Mouse (Mus musculus) heart, adult 11 months (tissue): ENCODE results near the gene Cfap45.
A peak's percentile ranks its signal among the peaks of the same experiment; 100 is the strongest.

ENCODE experiments used
- DNase-seq: peaks from one replicate; pipeline ENCODE4 v3.0.0; 2022

The Cfap45 gene

DNA sequence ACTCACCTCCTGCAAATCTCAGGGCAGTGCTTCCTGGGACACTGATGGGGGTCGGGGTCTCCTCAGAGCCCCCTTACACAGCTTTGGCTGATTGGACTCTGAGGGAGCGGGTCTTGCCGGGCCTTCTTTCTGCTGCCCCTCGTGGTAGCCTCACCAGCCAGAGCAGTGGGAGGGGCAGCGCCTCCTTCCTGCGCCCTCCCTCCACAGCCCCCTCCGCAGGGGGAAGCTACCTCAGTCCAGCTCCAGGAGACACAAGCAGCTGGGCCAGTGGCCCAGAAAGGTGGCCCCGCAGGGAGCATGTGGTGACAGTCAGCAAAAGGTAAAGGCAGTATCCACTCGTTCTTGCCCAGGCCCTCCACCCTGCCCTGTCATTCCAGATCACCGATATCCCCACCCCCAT, 23.2 kb upstream of the Cfap45 start:
- peak; percentile 90 for DNase-seq

DNA sequence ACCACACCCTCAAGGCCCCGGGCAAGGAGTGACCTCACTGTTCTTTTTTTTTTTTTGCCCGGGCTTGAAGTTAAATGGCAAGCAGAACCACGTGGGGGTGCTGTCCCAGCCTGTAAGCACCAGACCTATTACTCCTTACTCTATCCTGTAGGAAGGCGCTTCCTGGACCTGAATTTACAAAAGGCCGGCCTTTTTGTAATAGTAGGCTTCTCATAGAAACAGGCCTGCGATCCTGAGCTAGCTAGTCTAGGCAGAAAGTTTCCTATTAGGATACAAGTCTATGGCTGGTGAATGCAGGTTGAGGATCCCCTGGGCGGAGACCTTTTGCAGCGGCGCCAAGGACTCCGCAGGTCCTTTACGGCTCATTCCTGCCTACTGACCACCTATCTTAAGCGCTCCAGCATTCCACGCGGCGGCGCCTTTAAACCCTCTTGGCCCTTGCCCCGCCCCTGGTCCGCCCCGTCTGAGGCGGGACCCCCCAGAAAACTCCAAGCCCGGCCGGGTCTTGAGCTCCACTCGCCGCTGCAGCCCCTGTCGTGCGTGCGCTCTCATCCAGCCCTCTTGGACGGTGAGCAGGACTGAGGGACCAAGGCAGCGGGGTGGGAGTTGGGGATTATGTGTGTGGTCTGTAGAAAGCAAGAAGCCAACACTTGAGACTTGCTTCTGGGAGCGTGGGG, 20.7 kb upstream of the Cfap45 start, which contains the start of gene Tagln2:
Gene Tagln2, plus strand, starts transcription at position 283 of the 677 bp plus-strand sequence.
- peak; percentile 100 for DNase-seq

DNA sequence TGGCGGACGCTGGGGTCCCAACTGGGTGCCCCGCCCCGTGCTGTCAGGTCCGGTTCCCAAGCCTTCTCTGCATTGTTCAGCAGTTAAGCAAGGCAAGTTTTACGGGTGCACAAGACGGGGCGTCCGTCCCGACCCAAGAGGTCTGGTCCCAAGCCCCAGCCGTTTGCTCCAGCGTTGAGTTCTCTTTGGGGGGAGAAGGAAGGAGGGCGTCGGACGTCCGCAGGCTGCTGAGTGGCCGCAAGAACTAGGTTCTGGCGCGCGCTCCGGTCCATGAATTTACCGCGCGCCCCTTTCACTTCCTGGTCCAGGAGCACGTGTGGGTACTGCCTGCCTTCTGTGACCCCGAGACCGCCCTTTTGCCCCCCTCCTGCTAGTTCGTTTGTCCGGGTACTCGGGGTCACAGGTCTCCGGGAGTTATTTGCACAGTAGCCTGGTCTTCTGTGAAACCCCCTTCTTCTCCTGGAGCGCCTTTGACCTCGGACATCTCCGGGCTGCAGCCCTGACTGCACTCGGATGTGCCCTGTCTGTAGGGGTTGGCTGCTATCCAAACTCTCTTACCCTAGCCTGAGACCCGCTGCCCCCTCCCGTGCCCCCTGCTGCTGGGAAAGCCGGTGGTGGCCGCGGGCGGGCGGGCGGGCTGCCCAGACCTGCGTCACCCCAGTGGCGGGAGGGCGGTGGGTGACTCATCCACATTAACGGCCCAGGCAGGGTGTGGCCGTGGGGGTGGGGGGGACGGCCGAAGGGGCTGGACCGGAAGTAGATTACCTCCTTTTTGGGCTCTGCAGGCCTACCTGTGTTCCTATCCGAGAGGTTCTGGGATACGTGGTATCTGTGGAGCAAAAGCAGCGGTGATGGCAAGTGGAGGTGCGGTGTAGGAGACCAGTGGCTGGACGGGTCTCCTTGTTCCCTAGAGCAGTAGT, 19.9 kb upstream of the Cfap45 start:
- DNase-seq, result peak; percentile 98

DNA sequence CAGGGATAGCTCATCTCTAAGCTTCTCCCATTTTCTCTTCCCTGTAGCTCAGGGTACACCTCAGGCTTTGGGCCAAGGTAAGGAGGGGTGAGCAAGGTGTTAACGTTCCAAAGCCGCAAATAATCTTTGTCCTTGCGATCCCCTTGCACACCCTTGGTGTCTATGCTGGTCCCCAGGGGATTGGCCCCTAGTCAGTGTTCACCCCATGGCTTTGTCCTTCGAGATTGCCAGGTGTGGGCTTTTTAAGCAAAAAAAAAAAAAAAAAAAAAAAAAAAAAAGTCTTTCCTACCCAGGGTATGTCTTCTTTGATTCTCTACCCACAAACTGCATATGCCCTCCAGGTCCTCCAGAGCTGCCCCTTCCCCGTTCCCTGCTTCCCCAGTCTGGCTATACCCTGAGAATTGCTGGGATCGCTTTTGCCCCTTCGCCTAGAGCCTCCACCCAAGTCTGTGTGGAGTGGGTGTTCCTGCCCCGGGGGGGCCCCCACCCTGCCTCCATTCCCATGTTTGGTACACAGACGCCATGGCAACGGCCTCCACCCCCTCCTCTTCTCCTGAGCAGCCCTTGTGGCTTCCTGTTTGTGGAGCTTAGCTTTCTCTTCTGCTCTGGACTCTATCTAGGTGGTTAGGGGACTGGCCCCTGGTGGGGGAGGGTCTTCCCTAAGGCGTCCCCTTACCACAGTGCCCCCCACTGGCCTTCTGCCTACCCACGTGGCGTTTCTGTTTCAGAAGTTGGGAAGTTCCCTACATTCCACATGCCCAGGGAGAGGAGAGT, 19.0 kb upstream of the Cfap45 start:
- peak; percentile 99 for DNase-seq

DNA sequence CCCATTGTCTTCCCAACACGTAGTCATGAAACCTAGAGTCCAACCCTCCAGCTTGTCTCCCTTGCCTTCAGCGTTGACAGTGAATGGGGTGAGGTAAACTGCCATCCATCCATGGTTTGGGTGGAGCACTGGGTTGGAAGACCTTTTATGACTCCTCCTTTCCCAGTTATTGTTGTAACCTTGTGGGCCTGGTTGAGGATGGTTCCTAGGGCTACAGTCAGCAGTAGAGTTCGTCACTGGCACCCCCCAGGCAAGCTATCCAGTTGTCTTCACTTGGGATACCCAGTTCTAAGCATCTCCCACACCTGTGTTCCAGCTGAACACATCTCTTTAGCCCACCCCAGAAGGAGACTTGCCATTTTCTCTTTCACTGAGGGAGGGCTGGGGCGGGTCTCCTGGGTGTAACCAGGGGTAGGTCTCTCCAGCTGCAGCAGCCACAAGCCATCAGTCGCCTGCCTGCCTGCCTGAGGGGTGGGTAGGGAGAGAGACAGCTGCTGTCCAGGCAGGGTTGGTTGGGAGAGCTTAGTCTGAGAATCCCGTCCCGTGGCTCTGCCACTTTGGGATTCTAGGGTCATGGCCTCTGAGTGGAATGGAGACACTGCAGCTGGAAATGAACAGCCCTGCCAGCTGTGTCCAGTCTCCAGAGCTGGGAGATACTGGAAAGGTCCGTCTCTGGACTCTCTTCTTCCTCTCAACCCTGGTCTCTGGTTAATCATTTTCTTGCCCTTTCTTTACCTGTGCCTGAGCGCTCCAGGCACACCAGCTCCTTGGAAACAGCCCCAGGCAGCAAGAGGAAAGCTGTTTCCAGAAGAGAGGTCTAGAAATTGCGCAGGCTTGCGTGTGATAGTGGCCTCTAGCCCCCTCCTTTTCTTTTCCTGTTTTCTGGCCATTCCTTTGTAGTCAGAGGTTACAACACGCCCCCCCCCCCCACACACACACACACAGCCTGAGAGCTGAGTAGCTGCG, 18.2 kb upstream of the Cfap45 start:
- peak; percentile 97 for DNase-seq

DNA sequence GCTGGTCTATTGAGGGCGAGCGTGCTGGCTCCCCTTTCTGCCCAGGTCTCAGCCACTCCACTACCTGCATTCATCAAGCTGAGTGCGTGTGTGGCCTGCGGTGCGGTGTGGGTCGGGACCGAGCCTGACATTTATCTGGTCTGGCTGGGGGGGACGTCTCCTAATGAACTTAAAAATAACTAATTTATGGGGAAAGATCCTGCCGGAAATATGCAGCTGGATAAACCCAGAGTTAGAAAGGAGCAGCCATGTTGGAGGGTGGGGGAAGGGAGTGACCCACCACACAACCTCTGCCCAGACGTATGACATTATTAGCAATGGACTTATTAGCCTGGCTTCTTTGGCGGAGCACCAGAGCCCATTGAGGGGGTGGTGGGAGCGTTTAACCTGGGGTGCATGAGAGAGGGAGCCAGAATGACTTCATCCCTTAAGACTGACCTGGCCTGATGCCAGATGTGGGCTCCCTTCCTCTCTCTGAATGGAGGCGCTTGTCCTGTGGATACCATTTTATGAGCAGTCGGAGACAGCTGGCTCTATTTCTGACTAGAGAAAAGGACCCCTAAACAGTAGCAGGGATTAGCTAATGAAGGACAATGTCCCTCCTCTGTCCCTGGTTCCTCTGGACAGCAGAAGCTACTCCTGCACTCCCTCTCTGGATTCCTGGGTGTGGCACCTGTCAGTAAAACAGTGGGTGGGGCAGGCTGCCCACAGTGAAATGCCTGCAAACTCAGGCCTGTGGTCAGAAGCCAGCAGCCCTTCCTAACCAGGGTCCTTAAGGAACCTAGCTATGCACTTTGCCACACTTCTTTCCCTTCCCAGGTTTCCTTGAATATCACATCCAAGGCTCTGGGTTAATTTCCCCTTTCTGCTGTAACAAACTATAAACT, 17.2 kb upstream of the Cfap45 start:
- peak; percentile 96 for DNase-seq

DNA sequence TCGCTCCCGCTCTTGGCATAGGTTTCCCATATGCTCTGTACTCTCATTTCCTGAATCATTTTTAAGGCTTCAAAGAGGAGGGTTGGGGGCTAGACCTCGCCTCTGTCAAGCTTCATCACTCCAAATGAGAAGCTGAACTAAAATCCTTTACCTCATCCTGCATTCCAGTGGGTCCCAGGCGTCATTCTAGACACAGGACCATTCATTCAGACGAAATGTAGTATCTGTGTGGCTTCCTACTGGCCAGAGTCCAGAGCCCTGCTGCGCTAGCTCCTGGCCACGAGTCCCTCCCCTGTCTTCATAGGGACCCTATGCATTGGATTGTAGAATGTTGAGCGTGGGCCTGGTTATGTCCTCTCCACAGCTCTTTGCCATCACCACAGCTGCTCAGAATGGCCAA, 15.8 kb upstream of the Cfap45 start:
- no peak for DNase-seq

DNA sequence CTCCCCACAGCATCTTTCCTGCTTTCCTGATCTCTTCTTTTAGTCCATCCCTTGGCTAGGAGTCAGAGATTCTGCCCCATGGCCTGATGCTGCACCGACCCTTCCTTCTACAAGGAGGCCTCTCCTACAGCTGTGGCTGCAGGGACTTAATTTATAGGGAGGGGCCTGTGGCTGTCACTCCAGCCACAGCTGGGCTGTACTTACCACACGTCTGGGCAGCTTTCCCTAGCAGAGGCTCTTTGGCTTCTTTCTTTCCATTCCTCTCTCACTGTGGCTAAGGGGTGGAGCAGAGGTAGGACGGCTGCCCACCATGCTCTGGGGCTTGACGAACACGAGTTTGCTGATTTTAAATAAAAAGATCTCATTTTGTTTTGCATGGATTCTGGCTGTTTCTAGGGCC, 13.6 kb upstream of the Cfap45 start:
- DNase-seq, result peak; percentile 96

DNA sequence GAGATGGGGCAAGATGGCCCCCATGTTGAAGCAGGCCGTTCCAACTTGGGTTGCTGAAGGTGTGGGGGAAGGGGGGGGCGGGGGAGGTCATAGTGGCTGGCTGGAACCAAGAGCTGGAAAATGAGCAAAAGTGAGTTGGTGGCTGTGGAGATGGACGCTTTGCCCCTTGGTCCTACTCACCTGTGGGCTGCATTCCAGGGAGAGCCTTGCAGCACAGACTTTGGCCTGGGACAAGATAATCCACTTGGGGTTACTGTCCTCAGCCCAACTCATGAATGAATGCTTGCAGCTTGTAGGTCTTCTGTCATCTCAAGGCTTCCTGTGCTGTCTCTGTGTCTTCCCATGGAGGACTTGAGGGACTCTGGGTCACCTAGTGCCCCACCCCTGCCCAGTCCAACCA, 12.9 kb upstream of the Cfap45 start:
- no peak for DNase-seq

DNA sequence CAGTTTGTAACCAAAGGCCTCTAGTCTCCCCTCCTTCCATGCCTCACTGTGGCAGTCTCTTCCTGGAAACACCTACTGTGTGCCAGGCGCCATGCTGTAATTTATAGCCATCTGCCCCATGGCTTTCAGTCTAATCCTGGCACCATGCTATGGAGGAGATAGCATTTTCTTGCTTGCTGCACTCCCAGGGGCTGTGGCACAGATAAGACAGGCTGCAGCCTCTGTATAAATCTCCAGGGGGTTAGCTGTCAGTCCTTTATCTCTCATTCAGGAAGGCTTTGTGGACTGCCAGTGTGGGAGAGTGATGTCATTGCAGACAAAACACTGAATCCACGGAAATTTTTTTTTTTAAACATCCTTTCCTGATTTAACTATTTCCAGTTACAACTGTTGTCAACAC, 12.4 kb upstream of the Cfap45 start:
- no peak for DNase-seq

DNA sequence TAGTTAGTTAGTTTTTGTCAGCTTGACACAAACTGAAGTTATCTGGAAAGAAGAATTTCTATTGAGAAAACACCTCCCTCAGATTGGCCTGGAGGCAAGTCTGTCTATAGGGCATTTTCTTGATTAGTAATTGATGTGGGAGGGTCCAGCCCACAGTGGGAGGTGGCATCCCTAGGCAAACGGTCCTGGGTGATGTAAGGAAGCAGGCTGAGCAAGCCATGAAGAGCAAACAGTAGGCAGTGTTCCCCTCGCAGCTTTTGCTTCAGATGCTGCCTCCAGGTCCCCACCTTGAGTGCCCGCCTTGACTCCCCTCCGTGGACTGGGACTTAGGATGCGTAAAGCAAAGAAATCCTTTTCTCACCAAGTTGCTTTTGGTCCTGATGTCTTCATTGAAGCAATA, 11.4 kb upstream of the Cfap45 start:
- DNase-seq, result no peak

DNA sequence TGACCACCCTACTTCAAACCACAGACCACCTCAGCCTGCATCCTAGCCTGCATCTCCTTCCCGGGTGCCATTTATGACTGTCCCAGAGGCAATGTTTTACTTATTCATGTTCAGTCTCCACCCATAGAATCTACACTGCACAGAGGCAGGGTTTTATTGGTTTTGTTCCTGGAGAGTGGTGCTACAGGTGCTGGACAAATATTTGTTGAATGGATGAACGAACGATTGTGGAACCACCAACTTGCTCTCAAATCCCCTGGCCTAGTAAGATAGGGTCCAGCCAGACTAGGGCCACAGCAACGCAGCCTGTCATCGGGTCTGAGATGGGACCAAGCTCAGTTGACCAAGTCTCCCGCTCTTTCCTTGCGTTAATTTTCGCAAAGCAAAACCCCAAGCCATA, 10.6 kb upstream of the Cfap45 start:
- DNase-seq, result peak; percentile 87

DNA sequence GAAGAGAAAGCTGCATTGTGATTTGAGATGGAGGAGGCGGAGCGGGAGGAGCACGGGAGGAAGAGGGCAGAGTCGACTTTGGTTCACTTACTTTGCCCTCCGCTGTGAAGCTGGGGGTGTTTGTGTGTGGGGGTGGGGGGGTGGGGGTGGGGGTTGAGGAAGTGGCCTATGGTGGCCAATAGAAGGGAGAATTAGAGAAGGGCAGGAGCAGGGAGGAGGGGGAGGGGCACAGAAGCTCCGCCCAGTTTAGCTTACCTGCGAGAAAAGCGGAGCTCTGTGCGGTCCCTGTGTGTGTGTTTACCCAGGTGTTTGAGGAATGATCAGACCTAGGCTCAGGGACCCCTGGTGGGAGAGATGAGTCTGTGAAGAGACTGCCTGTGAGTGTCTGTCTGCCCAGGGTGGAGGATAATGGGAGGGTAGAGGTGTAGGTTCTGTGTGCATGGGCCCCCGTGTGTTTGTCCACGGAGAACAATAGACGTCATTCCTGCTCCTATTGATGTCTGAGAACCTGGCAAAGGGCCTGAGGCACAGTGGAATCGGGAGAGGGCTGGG, 10.1 kb upstream of the Cfap45 start:
- DNase-seq, result peak; percentile 95

DNA sequence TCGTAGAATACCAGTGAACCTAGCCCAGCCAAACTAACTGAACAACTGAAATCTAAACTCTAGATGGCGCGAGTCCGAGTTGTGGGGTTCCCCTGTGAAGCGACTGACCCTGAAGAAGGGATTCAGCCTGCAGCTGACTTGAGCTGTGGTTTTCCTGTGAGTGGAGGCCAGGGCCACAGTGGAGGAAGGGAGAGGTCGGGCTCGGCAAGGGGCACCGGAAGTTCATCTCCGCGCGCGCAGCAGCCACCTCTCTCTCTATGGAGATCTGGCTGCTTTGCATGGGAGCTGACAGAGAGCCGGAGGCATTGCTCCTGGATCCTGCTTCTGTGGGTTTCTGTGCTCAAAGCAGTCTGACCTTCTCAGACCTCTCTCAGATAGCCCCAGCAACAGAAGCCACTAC, 7.6 kb upstream of the Cfap45 start:
- peak; percentile 99 for DNase-seq

DNA sequence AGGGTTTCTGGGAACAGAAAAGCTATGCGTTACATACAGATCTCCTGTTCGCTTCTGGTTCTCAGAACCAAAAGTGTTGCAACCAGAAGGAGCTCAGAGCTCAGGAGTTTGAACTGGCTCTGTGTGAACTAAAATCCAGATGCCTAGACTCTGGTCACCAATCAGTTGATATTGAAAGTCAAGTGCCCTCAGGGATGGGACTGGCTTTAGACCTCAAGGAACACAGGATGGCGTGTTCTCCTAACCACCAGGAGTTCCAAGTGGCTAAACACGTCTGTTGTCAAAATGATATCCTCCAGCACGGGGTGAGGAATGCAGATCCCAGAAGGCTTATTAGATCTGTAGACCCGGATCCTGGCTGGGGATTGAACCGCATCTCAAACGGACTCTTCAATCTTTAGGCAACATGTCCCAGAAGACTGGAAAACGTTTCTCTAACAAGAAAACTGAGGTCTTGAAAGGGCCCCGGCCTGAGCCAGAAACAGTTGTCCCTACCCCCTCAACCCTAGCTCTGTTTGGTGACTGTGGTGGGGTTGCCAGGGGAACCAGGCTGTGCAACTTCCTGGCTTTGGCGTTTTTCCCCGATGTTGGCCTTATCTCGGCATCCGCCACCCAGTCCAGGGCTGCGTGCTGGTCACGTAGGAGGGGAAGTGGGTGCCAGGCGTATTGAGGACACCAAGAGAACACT, 6.9 kb upstream of the Cfap45 start:
- DNase-seq, result peak; percentile 99

DNA sequence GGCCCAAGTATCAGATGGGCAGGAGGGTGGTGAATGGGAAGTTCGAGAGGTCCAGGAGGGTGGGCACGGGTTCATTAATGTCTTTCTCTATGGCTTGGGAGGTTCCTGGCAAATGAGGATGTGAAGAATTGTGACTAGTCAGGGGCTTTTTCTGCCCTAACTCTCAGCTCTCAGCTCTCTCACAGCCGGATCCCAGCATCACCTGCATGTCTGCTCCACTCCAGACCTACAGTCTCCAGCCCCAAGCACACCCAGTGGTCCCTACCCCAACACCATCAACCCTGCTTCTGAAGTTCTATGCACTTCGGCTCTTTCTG, 6.4 kb upstream of the Cfap45 start:
- no peak for DNase-seq

DNA sequence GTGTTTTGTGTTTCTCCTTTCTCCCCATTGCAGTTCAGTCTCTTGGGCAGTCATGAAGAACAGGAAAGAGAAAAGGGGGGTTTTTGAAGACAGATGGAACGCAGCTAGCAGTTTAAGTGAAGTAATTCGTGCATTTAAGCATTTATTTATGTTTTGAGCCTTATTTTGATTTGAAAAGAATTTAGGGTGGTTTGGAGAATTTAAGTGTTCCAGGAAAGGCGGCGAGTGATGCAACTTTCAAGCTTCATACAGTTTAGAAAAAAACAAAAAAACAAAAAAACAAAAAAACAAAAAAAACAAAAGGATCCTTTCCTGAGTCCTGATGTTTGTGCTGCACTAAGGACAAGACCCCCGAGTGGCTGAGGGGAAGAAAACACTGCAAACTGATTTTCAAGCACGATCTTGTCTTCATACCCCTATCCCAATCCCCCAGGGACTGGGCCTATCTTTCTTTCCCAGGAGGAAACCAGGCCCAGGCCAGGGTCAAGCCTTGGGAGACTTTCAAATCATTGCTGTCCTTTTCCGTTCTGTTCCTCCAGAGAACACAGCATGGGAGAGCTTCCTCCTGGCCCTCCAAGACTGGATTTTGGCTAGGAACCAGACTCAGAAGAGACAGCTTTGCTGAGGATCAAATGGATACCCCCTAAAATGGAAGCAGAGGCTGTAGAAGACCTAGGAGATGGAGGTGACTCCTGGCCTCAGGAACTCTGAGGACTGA, 5.9 kb upstream of the Cfap45 start:
- DNase-seq, result peak; percentile 97

DNA sequence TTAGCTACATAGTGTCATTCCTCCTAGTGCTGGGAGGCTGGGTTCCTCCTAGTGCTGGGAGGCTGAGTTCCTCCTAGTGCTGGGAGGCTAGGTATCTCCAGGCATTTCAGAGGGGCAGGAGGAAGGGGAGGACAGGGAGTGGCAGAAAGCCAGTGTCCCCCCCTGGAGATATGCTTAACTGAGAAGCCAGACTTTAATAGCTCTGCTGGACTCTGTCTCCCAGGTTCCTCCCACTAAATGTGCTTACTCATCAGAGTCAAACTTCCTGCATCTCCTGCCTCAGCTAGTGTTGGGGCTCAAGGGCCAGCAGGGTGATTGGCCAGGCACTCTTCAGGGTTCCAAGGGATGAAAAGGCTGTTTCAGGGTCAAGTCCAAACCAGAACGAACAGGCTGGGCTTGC, 5.2 kb upstream of the Cfap45 start:
- DNase-seq, result peak; percentile 96

DNA sequence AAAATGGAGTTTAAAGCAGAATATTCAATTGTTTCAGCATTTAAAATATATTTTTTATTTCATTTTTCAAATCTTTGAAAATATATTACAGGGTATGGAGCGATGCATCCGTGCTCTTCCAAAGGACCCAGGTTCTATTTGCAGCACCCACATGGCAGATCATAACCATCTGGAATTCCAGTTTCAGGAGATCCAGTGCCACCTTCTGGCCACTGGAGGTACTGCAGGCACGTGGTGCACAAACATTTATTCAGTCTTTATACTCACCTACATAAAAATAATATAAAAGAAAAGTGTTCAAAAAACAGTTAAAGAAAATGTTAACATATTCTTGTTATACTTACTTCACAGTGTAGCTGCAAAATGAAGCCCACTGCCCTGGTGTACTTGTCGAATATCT, 2.6 kb upstream of the Cfap45 start:
- no peak for DNase-seq

DNA sequence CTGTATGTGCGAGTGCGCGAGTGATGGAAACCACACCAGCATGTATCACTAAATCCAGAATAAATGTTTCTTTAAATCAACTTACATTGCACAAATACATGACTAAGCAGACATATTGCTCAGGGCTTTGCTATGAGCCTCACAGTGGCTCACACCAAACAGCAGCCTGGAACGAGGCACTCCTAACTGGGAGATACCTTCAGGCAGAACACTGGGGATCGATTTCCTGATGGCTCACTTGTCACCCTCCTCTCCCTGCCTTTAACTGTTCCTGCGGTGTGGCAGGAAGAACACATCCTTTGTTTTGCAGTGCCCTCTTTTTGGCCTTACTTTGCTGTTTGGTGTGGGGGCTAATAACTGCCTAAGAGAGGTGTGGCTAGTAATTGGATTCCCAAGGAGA, 957 bp upstream of the Cfap45 start:
- peak; percentile 90 for DNase-seq
